Mouse (Mus musculus) limb, embryonic 12.5 days (tissue): Measurements from ENCODE around the gene Recql5. TPM values are rescaled to one million over a fixed set of nuclear protein-coding genes. Genes with fewer than 3 reads are reported as not detected.

ENCODE experiments used
- ATAC-seq: fragments of 200-750 bp; cut with Nextera tagmentation; 2 replicates; pipeline ENCODE4 v1.8.0; 2017; ENCODE audit warnings: low read depth, moderate TSS enrichment; ENCODE audit not compliant: insufficient number of reproducible peaks, insufficient read depth, low FRiP score, low TSS enrichment
- H3K27ac ChIP-seq: fragments of 300-500 bp; sonication (generic); 2 replicates; pipeline ENCODE4 v1.5.1; 2016; ENCODE audit warnings: mild to moderate bottlenecking, moderate library complexity
- H3K27me3 ChIP-seq: fragments of 300-500 bp; sonication (generic); 2 replicates; pipeline ENCODE4 v1.6.1; 2016; ENCODE audit warnings: mild to moderate bottlenecking, moderate library complexity
- H3K36me3 ChIP-seq: fragments of 300-500 bp; sonication (generic); 2 replicates; pipeline ENCODE4 v1.6.1; 2016; ENCODE audit warnings: mild to moderate bottlenecking, moderate library complexity
- H3K4me1 ChIP-seq: fragments of 300-500 bp; sonication (generic); replicated peaks from 2 replicates; pipeline ENCODE4 v1.6.1; 2016
- H3K4me2 ChIP-seq: fragments of 300-500 bp; sonication (generic); 2 replicates; pipeline ENCODE4 v1.6.1; 2016; ENCODE audit warnings: mild to moderate bottlenecking, moderate library complexity
- H3K4me3 ChIP-seq: fragments of 300-500 bp; sonication (generic); replicated peaks from 2 replicates; pipeline ENCODE4 v1.5.1; 2016; ENCODE audit warnings: mild to moderate bottlenecking
- H3K9ac ChIP-seq: fragments of 300-500 bp; sonication (generic); replicated peaks from 2 replicates; pipeline ENCODE4 v1.6.1; 2016; ENCODE audit warnings: mild to moderate bottlenecking, moderate library complexity
- H3K9me3 ChIP-seq: fragments of 300-500 bp; sonication (generic); 2 replicates; pipeline ENCODE4 v1.6.1; 2016; ENCODE audit warnings: mild to moderate bottlenecking, moderate library complexity
- WGBS: fragments of 180-500 bp; shearing (Covaris S2); methylation state at CpG from one replicate; pipeline ENCODE4 v1.1.7; 2016; 5-methylcytosine and 5-hydroxymethylcytosine counted together
- polyA plus RNA-seq: library from polyadenylated mRNA; unstranded; fragments of >200 nt; fragmentation: Nextera tagmentation; extraction: Ambion mirVana; gene quantifications from 2 replicates; pipeline ENCODE4 v1.2.1, GENCODE M21; 2016

The Recql5 gene
- polyA plus RNA-seq, 1 experiment from 2014 or later, result 24.7 TPM

- peak overlapping the region; percentile 77 for H3K4me2 ChIP-seq
- no peaks in the 10 kb centered on the region for H3K9me3 ChIP-seq
- peaks cover 42% of the 10 kb centered on the region for H3K36me3 ChIP-seq
- WGBS, result 1% methylated on average over 16 of the region's 16 CpGs
- 0 out of 2 replicates have a peak overlapping the region, but pooled peaks have one; percentile 26 for H3K27ac ChIP-seq
- H3K9ac ChIP-seq, result peak overlapping the region; percentile 88
- peak overlapping the region; percentile 91 for H3K4me3 ChIP-seq
- H3K27me3 ChIP-seq, result no peaks in the 10 kb centered on the region
- H3K4me1 ChIP-seq, result peaks cover 19% of the 10 kb centered on the region
- 0 out of 2 replicates have a peak, but pooled peaks have one; percentile 10 for ATAC-seq
These were observed 452 bp upstream of the Recql5 start for GRCm38 (mm10) chr11:115933747-115934110.

- Histone ChIP-seq H3K4me2 (no peak overlapping the region), H3K9ac (no peak overlapping the region), H3K36me3 (peaks cover 41% of the 10 kb centered on the region), H3K27ac (no peak overlapping the region), H3K4me1 (peaks cover 19% of the 10 kb centered on the region), H3K9me3 (no peaks in the 10 kb centered on the region), H3K4me3 (no peak overlapping the region), H3K27me3 (no peaks in the 10 kb centered on the region)
- no peak for ATAC-seq
- 71% methylated on average over 3 of the region's 3 CpGs for WGBS
These were observed 2.0 kb downstream of the Recql5 start for GRCm38 (mm10) chr11:115931235-115931634.

DNA sequence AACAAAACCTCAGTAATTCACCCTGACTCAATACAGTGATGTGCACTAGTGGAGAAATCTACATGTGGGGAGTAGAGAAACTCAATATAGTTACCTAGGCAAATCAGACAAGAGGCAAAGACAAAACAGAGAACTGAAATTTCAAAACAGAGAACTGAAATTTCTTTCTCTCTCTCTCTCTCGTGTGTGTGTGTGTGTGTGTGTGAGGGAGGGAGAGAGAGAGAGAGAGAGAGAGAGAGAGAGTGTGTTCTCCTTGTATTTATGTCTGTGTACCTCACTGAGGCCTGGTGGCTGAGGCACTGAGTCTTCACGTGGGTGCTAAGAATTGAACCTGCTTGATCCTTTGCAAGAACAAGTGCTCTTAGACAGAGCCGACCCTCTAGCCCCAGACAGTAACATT is 3.5 kb downstream of the Recql5 start:
- Histone ChIP-seq H3K36me3 (peaks cover 34% of the 10 kb centered on the region), H3K4me1 (peaks cover 18% of the 10 kb centered on the region), H3K4me2 (no peak overlapping the region), H3K4me3 (no peak overlapping the region), H3K9me3 (no peaks in the 10 kb centered on the region), H3K27ac (no peak overlapping the region), H3K27me3 (no peaks in the 10 kb centered on the region), H3K9ac (no peak overlapping the region)
- WGBS, result 71% methylated on average over 3 of the region's 3 CpGs
- no peak for ATAC-seq

DNA sequence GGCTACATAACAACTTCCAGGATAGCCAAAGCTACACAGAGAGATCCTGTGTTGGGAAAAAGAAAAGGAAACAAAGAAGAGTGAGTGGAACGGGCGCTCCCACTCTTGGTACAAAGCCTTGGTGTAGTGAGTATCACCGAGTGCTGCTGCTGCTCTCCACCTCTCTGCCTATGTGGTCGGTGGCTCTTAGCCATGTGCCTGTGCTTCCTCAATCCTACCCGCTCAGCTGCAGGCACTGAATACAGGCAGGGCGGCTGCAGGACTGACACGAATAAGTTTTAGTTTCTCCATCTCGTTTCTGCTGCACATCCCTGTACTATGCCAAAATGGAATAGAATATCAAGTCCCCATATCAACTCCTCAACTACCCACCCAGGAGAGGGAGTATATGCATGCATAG is 4.2 kb downstream of the Recql5 start:
- 92% methylated on average over 8 of the region's 8 CpGs for WGBS
- H3K4me2 ChIP-seq, result no peak overlapping the region
- no peaks in the 10 kb centered on the region for H3K9me3 ChIP-seq
- H3K4me1 ChIP-seq, result peaks cover 10% of the 10 kb centered on the region
- H3K9ac ChIP-seq, result no peak overlapping the region
- no peak overlapping the region for H3K27ac ChIP-seq
- ATAC-seq, result no peak
- H3K36me3 ChIP-seq, result peaks cover 40% of the 10 kb centered on the region
- H3K27me3 ChIP-seq, result no peaks in the 10 kb centered on the region
- no peak overlapping the region for H3K4me3 ChIP-seq

GRCm38 (mm10) chr11:115921986-115922385 is 11.3 kb downstream of the Recql5 start:
- no peak overlapping the region for H3K4me2 ChIP-seq
- H3K4me1 ChIP-seq, result no peaks in the 10 kb centered on the region
- no peak overlapping the region for H3K4me3 ChIP-seq
- WGBS, result 86% methylated on average over 1 of the region's 1 CpGs
- H3K9me3 ChIP-seq, result no peaks in the 10 kb centered on the region
- no peak overlapping the region for H3K9ac ChIP-seq
- peaks cover 49% of the 10 kb centered on the region for H3K36me3 ChIP-seq
- no peak overlapping the region for H3K27ac ChIP-seq
- no peak for ATAC-seq
- no peaks in the 10 kb centered on the region for H3K27me3 ChIP-seq

GRCm38 (mm10) chr11:115920110-115920818 is 13.0 kb downstream of the Recql5 start:
- Histone ChIP-seq H3K9me3 (no peaks in the 10 kb centered on the region), H3K4me3 (no peak overlapping the region), H3K27me3 (no peaks in the 10 kb centered on the region), H3K4me2 (no peak overlapping the region), H3K27ac (no peak overlapping the region), H3K4me1 (no peaks in the 10 kb centered on the region), H3K36me3 (peaks cover 56% of the 10 kb centered on the region), H3K9ac (no peak overlapping the region)
- WGBS, result 49% methylated on average over 6 of the region's 6 CpGs
- no peak for ATAC-seq

DNA sequence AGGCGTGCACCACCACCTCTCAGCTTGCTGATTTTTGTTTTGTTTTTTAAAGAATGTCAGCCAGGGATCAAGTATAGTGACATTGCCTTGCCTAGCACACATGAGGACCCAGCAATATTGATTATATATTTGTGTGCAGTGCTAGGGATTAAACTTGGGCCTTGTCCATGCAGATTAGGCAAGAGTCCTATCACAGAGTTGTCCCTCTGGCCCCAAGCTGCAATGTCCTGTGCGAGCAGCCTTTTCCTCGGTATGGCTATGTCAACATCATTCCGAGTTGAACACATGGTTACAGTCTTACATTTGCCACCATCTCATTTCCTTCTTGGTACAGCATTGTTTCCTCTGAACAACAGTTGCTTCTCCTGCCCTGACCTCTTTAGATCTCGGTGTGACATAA is 14.2 kb downstream of the Recql5 start:
- no peaks in the 10 kb centered on the region for H3K9me3 ChIP-seq
- 88% methylated on average over 5 of the region's 5 CpGs for WGBS
- H3K4me1 ChIP-seq, result no peaks in the 10 kb centered on the region
- no peak overlapping the region for H3K27ac ChIP-seq
- H3K4me3 ChIP-seq, result no peak overlapping the region
- H3K36me3 ChIP-seq, result peaks cover 51% of the 10 kb centered on the region
- H3K9ac ChIP-seq, result no peak overlapping the region
- no peaks in the 10 kb centered on the region for H3K27me3 ChIP-seq
- no peak overlapping the region for H3K4me2 ChIP-seq
- ATAC-seq, result no peak

DNA sequence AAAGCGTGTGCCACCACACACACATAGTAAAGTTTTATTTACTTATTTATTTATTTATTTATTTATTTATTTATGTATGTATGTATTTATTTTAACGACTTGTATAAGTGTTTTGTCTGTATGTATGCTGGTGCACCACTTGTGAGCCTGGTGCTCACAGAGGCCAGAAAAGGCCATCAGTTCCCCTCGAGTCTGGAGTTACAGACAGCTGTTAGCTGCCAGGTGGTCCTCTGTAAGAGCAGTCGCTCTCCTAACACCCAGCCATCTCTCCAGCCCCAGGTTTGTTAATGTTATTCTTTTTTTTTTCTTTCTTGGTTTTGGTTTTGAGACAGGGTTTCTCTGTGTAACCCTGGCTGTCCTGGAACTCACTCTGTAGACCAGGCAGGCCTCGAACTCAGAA is 14.6 kb downstream of the Recql5 start:
- Histone ChIP-seq H3K4me1 (no peaks in the 10 kb centered on the region), H3K36me3 (peaks cover 48% of the 10 kb centered on the region), H3K9ac (no peak overlapping the region), H3K4me2 (no peak overlapping the region), H3K4me3 (no peak overlapping the region), H3K27me3 (no peaks in the 10 kb centered on the region), H3K27ac (no peak overlapping the region), H3K9me3 (no peaks in the 10 kb centered on the region)
- ATAC-seq, result no peak
- WGBS, result 83% methylated on average over 5 of the region's 5 CpGs

- H3K4me3 ChIP-seq, result no peak overlapping the region
- 98% methylated on average over 4 of the region's 4 CpGs for WGBS
These were observed 16.7 kb downstream of the Recql5 start for GRCm38 (mm10) chr11:115916579-115916978.

DNA sequence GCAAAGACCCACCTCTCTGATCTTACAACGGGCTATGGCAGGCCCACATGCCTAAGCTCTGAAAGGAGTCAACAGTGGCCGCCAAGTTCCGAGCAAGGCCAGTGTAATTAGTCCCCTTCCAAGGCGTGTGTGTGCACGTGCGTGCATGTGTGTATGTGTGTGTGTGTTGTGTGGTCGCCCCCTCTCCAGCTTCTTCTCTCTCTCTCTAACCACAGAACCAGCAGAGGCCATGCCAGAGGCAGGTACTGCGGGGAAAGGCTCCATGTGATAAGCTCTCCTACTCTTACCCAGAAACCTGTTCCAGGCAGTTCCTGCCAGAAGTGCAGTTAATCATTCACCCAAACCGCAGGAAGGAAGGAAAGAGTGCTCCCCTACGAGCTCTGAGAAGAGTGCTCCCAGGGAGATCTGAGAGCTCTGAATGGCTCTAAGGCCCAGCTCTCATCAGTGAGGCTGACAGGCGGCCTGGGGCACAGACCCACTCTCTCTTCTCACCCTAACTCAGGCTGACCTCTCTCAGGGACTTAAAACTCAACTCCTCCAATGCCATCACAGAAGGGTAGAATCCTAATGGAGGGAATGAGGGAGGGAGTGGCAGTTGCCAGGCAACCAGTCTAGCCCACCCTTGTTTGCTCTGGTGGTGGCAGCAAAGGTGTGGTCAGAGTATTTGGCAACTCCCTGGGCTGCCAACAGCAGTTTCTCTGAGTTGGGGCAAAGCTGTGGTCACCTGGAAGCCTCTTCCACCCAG is 21.5 kb downstream of the Recql5 start, which contains the start of gene Smim6:
Gene Smim6, plus strand, starts transcription at position 386 of the 745 bp plus-strand sequence.
- Histone ChIP-seq H3K4me1 (no peaks in the 10 kb centered on the region), H3K4me2 (no peak within 1 kb of the TSS), H3K27ac (no peak within 1 kb of the TSS), H3K9ac (no peak within 1 kb of the TSS), H3K36me3 (peaks cover 57% of the 10 kb centered on the region), H3K4me3 (no peak within 1 kb of the TSS), H3K27me3 (no peaks in the 10 kb centered on the region), H3K9me3 (no peaks in the 10 kb centered on the region)
- no peak for ATAC-seq
- 76% methylated on average over 11 of the region's 11 CpGs for WGBS

More at GRCm38 (mm10) chr11:115916579-115916978, 16.7 kb downstream of the Recql5 start:
- H3K27me3 ChIP-seq, result no peaks in the 10 kb centered on the region
- H3K4me1 ChIP-seq, result no peaks in the 10 kb centered on the region
- H3K27ac ChIP-seq, result no peak overlapping the region
- H3K36me3 ChIP-seq, result peaks cover 52% of the 10 kb centered on the region
- H3K9ac ChIP-seq, result no peak overlapping the region
- no peak overlapping the region for H3K4me2 ChIP-seq
- no peaks in the 10 kb centered on the region for H3K9me3 ChIP-seq
- no peak for ATAC-seq

- WGBS, result 91% methylated on average over 5 of the region's 5 CpGs
- no peak overlapping the region for H3K4me3 ChIP-seq
- H3K36me3 ChIP-seq, result peaks cover 51% of the 10 kb centered on the region
- no peak overlapping the region for H3K9ac ChIP-seq
- no peaks in the 10 kb centered on the region for H3K4me1 ChIP-seq
- H3K27me3 ChIP-seq, result no peaks in the 10 kb centered on the region
- H3K4me2 ChIP-seq, result no peak overlapping the region
- no peak for ATAC-seq
- no peaks in the 10 kb centered on the region for H3K9me3 ChIP-seq
- H3K27ac ChIP-seq, result no peak overlapping the region
These were observed 22.1 kb downstream of the Recql5 start for GRCm38 (mm10) chr11:115911134-115911561.
